Mouse (Mus musculus): Measurements from ENCODE around the gene Myt1l.
A peak's percentile ranks its signal among the peaks of the same experiment; 100 is the strongest.

Myt1l gene

GRCm38 (mm10) chr12:29561222-29561621 is 33.0 kb downstream of the Myt1l start:
- DNase-seq (ENCODE audit: low read depth, low spot score) = no peak

GRCm38 (mm10) chr12:29569311-29569710 is 41.1 kb downstream of the Myt1l start:
- no peak for DNase-seq (ENCODE audit: low read depth, low spot score)

- no peak for DNase-seq (ENCODE audit: low read depth, low spot score)
Observed at GRCm38 (mm10) chr12:29570351-29570750, 42.2 kb downstream of the Myt1l start.

- no peak for DNase-seq (ENCODE audit: low read depth, low spot score)
Observed at GRCm38 (mm10) chr12:29571613-29572012, 43.4 kb downstream of the Myt1l start.

GRCm38 (mm10) chr12:29593787-29594186 is 65.6 kb downstream of the Myt1l start:
- no peak for DNase-seq (ENCODE audit: low read depth, low spot score)

GRCm38 (mm10) chr12:29599916-29600315 is 71.7 kb downstream of the Myt1l start:
- no peak for DNase-seq (ENCODE audit: low read depth, low spot score)

GRCm38 (mm10) chr12:29601223-29601622 is 73.0 kb downstream of the Myt1l start:
- no peak for DNase-seq (ENCODE audit: low read depth, low spot score)

GRCm38 (mm10) chr12:29604659-29605058 is 76.5 kb downstream of the Myt1l start:
- no peak for DNase-seq (ENCODE audit: low read depth, low spot score)

- DNase-seq (ENCODE audit: low read depth, low spot score) = no peak
Observed at GRCm38 (mm10) chr12:29605124-29605523, 76.9 kb downstream of the Myt1l start.

GRCm38 (mm10) chr12:29606221-29606620 is 78.0 kb downstream of the Myt1l start:
- no peak for DNase-seq (ENCODE audit: low read depth, low spot score)

GRCm38 (mm10) chr12:29617746-29618145 is 89.6 kb downstream of the Myt1l start:
- DNase-seq (ENCODE audit: low read depth, low spot score) = no peak

GRCm38 (mm10) chr12:29621530-29621929 is 93.3 kb downstream of the Myt1l start:
- DNase-seq (ENCODE audit: low read depth, low spot score) = no peak

- peak; percentile 29 for DNase-seq (ENCODE audit: low read depth, low spot score)
Observed at GRCm38 (mm10) chr12:29627956-29628750, 100.0 kb downstream of the Myt1l start.

GRCm38 (mm10) chr12:29629875-29630538 is 101.8 kb downstream of the Myt1l start:
- DNase-seq (ENCODE audit: low read depth, low spot score) = no peak

- DNase-seq (ENCODE audit: low read depth, low spot score) = no peak
Observed at GRCm38 (mm10) chr12:29634509-29634908, 106.3 kb downstream of the Myt1l start.

GRCm38 (mm10) chr12:29639543-29640196 is 111.5 kb downstream of the Myt1l start:
- peak; percentile 75 for DNase-seq (ENCODE audit: low read depth, low spot score)

- DNase-seq (ENCODE audit: low read depth, low spot score) = no peak
Observed at GRCm38 (mm10) chr12:29640201-29640600, 112.0 kb downstream of the Myt1l start.

GRCm38 (mm10) chr12:29642915-29643314 is 114.7 kb downstream of the Myt1l start:
- peak; percentile 24 for DNase-seq (ENCODE audit: low read depth, low spot score)

- DNase-seq (ENCODE audit: low read depth, low spot score) = no peak
Observed at GRCm38 (mm10) chr12:29644091-29644490, 115.9 kb downstream of the Myt1l start.

- no peak for DNase-seq (ENCODE audit: low read depth, low spot score)
Observed at GRCm38 (mm10) chr12:29644721-29645120, 116.5 kb downstream of the Myt1l start.

- peak; percentile 56 for DNase-seq (ENCODE audit: low read depth, low spot score)
Observed at GRCm38 (mm10) chr12:29649510-29650152, 121.4 kb downstream of the Myt1l start.

GRCm38 (mm10) chr12:29652516-29652915 is 124.3 kb downstream of the Myt1l start:
- DNase-seq (ENCODE audit: low read depth, low spot score) = no peak

All from mesoderm, embryonic 11.5 days (tissue).